Mouse (Mus musculus) midbrain, embryonic 11.5 days (tissue): ENCODE results near the gene Angptl2. TPM values are rescaled to one million over a fixed set of nuclear protein-coding genes. Genes with fewer than 3 reads are reported as not detected.

Experiments
- ATAC-seq: fragments of 200-750 bp; cut with Nextera tagmentation; 2 replicates; pipeline ENCODE4 v1.8.0; 2017; ENCODE audit warnings: moderate TSS enrichment, moderate library complexity; ENCODE audit not compliant: low FRiP score
- DNase-seq: peaks from one replicate; pipeline ENCODE4 v3.0.0; 2015; ENCODE audit warnings: low spot score; ENCODE audit errors: missing footprints
- H3K27ac ChIP-seq: fragments of 300-500 bp; sonication (generic); 2 replicates; pipeline ENCODE4 v1.5.1; 2014; ENCODE audit warnings: low read depth, low read length
- H3K27me3 ChIP-seq: fragments of 300-500 bp; sonication (generic); 2 replicates; pipeline ENCODE4 v1.6.1; 2014; ENCODE audit warnings: mild to moderate bottlenecking, low read length, moderate library complexity, mixed read lengths; ENCODE audit not compliant: control insufficient read depth, insufficient read depth
- H3K36me3 ChIP-seq: fragments of 300-500 bp; sonication (generic); 2 replicates; pipeline ENCODE4 v1.6.1; 2014; ENCODE audit warnings: mild to moderate bottlenecking, low read length, moderate library complexity, mixed read lengths; ENCODE audit not compliant: control insufficient read depth, insufficient read depth
- H3K4me1 ChIP-seq: fragments of 300-500 bp; sonication (generic); 2 replicates; pipeline ENCODE4 v1.6.1; 2014; ENCODE audit warnings: low read length; ENCODE audit not compliant: control insufficient read depth, insufficient read depth
- H3K4me2 ChIP-seq: fragments of 300-500 bp; sonication (generic); 2 replicates; pipeline ENCODE4 v1.6.1; 2014; ENCODE audit warnings: mild to moderate bottlenecking, moderate library complexity
- H3K4me3 ChIP-seq: fragments of 300-500 bp; sonication (generic); 2 replicates; pipeline ENCODE4 v1.5.1; 2014; ENCODE audit warnings: low read depth, low read length
- H3K9ac ChIP-seq: fragments of 300-500 bp; sonication (generic); 2 replicates; pipeline ENCODE4 v1.6.1; 2014; ENCODE audit warnings: low read length
- H3K9me3 ChIP-seq: fragments of 300-500 bp; sonication (generic); 2 replicates; pipeline ENCODE4 v1.6.1; 2016; ENCODE audit warnings: low read length; ENCODE audit not compliant: control insufficient read depth
- WGBS: fragments of 180-500 bp; shearing (Covaris S2); extraction: QIAGEN DNeasy Blood & Tissue Kit; methylation state at CpG from one replicate; pipeline ENCODE4 v1.1.7; 2014; 5-methylcytosine and 5-hydroxymethylcytosine counted together
- polyA plus RNA-seq: library from polyadenylated mRNA; unstranded; fragments of >200 nt; fragmentation: Nextera tagmentation; extraction: Ambion mirVana; gene quantifications from 2 replicates; pipeline ENCODE4 v1.2.1, GENCODE M21; 2014

Gene Angptl2
- polyA plus RNA-seq, 1 experiment from 2014 or later = 18.8 TPM

GRCm38 (mm10) chr2:33232782-33233570 is 17.1 kb downstream of the Angptl2 start:
- 85% methylated on average over 6 of the region's 6 CpGs for WGBS
- DNase-seq (no peak), ATAC-seq (no peak)
- Histone ChIP-seq H3K9me3 (no peaks in the 10 kb centered on the region), H3K27ac (no peak overlapping the region), H3K4me1 (no peaks in the 10 kb centered on the region), H3K9ac (no peak overlapping the region), H3K4me2 (no peak overlapping the region), H3K4me3 (no peak overlapping the region), H3K27me3 (no peaks in the 10 kb centered on the region), H3K36me3 (no peaks in the 10 kb centered on the region)

GRCm38 (mm10) chr2:33233856-33234255 is 18.0 kb downstream of the Angptl2 start:
- H3K9me3 ChIP-seq = no peaks in the 10 kb centered on the region
- no peak for ATAC-seq
- WGBS = 88% methylated on average over 5 of the region's 5 CpGs

GRCm38 (mm10) chr2:33234848-33235247 is 19.0 kb downstream of the Angptl2 start:
- Histone ChIP-seq H3K27me3 (no peaks in the 10 kb centered on the region), H3K4me3 (no peak overlapping the region), H3K27ac (no peak overlapping the region), H3K36me3 (no peaks in the 10 kb centered on the region), H3K9me3 (no peaks in the 10 kb centered on the region), H3K4me2 (no peak overlapping the region), H3K9ac (no peak overlapping the region), H3K4me1 (no peaks in the 10 kb centered on the region)
- no peak for DNase-seq
- WGBS = 87% methylated on average over 4 of the region's 4 CpGs
- ATAC-seq = no peak

More at GRCm38 (mm10) chr2:33233856-33234255, 18.0 kb downstream of the Angptl2 start:
- no peak for DNase-seq
- no peak overlapping the region for H3K4me3 ChIP-seq
- H3K36me3 ChIP-seq = no peaks in the 10 kb centered on the region
- H3K27me3 ChIP-seq = no peaks in the 10 kb centered on the region
- H3K4me1 ChIP-seq = no peaks in the 10 kb centered on the region
- no peak overlapping the region for H3K27ac ChIP-seq
- no peak overlapping the region for H3K4me2 ChIP-seq
- H3K9ac ChIP-seq = no peak overlapping the region

DNA sequence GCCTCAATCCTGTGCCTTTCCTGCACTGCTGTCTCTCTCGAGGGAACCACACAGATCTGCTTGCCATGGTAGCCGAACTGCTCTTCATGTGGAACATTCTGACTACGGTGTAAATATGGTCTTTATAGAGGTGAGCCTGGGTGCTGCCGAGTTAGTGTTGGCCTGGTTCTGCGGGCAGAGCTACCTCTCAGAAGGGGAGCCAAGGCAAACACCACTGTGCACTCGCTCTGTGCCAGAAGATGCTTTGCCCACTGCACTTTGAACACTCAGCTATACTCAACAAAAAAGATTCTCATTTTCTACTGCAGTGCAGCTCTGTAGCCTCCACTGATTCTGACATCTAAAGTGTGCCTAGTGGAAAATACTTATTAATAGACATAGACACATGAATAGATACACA is 21.7 kb downstream of the Angptl2 start:
- ATAC-seq = no peak
- no peak for DNase-seq
- H3K4me1 ChIP-seq = no peaks in the 10 kb centered on the region
- no peak overlapping the region for H3K4me2 ChIP-seq
- H3K9ac ChIP-seq = no peak overlapping the region
- 86% methylated on average over 6 of the region's 6 CpGs for WGBS
- H3K27ac ChIP-seq = no peak overlapping the region
- H3K9me3 ChIP-seq = no peaks in the 10 kb centered on the region
- H3K36me3 ChIP-seq = no peaks in the 10 kb centered on the region
- no peaks in the 10 kb centered on the region for H3K27me3 ChIP-seq
- no peak overlapping the region for H3K4me3 ChIP-seq

GRCm38 (mm10) chr2:33244880-33245279 is 29.0 kb downstream of the Angptl2 start:
- H3K9me3 ChIP-seq = no peaks in the 10 kb centered on the region
- ATAC-seq = no peak
- H3K9ac ChIP-seq = no peak overlapping the region
- no peak overlapping the region for H3K4me3 ChIP-seq
- WGBS = 89% methylated on average over 6 of the region's 6 CpGs
- H3K4me1 ChIP-seq = no peaks in the 10 kb centered on the region
- H3K27ac ChIP-seq = no peak overlapping the region
- no peak overlapping the region for H3K4me2 ChIP-seq
- DNase-seq = no peak
- no peaks in the 10 kb centered on the region for H3K36me3 ChIP-seq
- no peaks in the 10 kb centered on the region for H3K27me3 ChIP-seq

DNA sequence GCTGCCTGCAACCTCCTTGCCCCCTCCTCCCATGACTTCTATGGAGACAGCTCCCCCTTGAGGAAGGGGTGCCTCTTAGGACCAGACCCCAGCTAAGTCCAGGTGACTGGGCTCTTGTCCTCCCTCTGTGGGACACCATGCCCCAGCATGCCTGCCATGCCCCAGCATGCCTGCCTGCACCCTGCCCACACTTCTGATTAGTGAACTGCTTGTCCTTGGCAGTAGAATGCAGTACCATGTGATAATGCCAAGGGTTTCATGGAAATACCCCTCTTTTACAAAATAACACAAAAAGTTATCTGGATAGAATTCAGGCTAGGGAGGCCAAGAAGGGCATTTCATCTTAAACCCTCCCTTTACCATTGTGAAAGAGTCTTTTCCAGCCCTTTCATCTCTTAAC is 29.5 kb downstream of the Angptl2 start:
- H3K36me3 ChIP-seq = no peaks in the 10 kb centered on the region
- H3K9me3 ChIP-seq = no peaks in the 10 kb centered on the region
- H3K27me3 ChIP-seq = no peaks in the 10 kb centered on the region
- no peaks in the 10 kb centered on the region for H3K4me1 ChIP-seq
- H3K4me3 ChIP-seq = no peak overlapping the region
- H3K9ac ChIP-seq = no peak overlapping the region
- DNase-seq (no peak), ATAC-seq (no peak)
- H3K4me2 ChIP-seq = no peak overlapping the region
- H3K27ac ChIP-seq = no peak overlapping the region

DNA sequence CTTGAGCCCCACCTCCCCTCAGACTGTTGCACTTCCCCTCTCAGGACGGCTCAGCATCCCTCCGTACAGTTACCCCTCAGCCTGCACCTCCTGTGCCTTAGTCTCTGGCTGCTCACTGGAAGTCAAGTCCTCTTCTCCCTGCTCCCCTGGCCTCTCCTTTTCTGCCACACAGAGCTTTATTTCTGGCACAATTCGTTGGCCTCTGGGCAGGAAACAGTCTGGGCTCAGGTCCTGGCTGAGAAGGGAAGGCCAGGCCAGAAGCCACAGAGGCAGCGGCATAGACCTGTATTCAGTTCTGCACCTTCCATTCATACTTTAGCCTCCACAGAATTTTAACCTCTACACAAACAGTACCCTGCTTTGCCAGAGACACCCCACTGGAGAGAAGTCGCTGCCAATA is 31.0 kb downstream of the Angptl2 start:
- no peaks in the 10 kb centered on the region for H3K4me1 ChIP-seq
- H3K36me3 ChIP-seq = no peaks in the 10 kb centered on the region
- no peak overlapping the region for H3K4me2 ChIP-seq
- H3K9me3 ChIP-seq = no peaks in the 10 kb centered on the region
- ATAC-seq (no peak), DNase-seq (no peak)
- H3K4me3 ChIP-seq = no peak overlapping the region
- H3K9ac ChIP-seq = no peak overlapping the region
- H3K27ac ChIP-seq = no peak overlapping the region
- H3K27me3 ChIP-seq = no peaks in the 10 kb centered on the region
- WGBS = 79% methylated on average over 5 of the region's 5 CpGs

DNA sequence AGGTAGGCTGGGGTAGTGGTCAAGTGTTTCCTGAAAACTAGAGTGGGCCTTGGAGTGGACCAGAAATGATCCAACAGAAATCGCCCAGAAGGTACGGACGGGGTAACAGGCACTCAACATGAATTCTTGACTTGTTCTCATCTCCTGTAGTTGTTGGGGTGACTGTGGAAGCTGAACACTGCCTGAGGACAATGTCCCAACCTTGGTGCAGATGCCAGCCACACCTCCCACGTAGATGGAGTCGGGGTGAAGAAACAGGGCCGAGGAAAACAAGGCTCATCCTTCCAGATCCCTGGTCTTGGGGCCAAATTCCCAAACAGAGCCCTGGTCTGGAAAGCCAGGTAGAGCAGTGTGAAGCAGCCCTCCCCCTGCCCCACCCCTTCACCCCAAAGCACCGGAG is 32.7 kb downstream of the Angptl2 start:
- Histone ChIP-seq H3K9ac (no peak overlapping the region), H3K9me3 (no peaks in the 10 kb centered on the region), H3K4me3 (no peak overlapping the region), H3K36me3 (no peaks in the 10 kb centered on the region), H3K4me1 (no peaks in the 10 kb centered on the region), H3K27me3 (no peaks in the 10 kb centered on the region), H3K4me2 (no peak overlapping the region), H3K27ac (no peak overlapping the region)
- no peak for ATAC-seq
- DNase-seq = no peak
- WGBS = 91% methylated on average over 7 of the region's 7 CpGs

GRCm38 (mm10) chr2:33249922-33250633 is 34.2 kb downstream of the Angptl2 start:
- H3K4me2 ChIP-seq = no peak overlapping the region
- 72% methylated on average over 3 of the region's 3 CpGs for WGBS
- H3K9ac ChIP-seq = no peak overlapping the region
- no peaks in the 10 kb centered on the region for H3K36me3 ChIP-seq
- DNase-seq (no peak), ATAC-seq (no peak)
- no peaks in the 10 kb centered on the region for H3K9me3 ChIP-seq
- H3K4me3 ChIP-seq = no peak overlapping the region
- H3K4me1 ChIP-seq = no peaks in the 10 kb centered on the region
- no peaks in the 10 kb centered on the region for H3K27me3 ChIP-seq
- H3K27ac ChIP-seq = no peak overlapping the region
